Comparison of ENCODE assay signal across 26 mouse cellular contexts in the genomic region with DNA sequence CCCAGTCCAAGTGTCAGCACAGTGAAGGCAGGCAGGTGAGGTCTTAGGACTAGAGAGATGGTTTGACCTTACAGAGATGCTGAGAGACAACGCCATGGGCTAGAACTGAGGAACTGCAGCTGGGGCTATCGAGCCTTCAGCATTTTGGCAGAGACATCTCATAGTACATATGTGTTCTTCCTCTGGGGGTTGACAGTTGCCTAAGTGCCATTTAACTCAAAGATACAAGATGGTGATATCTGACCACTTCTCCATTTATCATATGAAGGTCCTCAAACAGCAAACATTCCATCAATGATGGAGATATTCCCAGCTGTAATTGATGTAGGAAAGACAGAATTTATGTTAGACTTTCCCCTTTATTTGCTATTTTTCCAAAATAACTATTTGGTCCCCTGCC. TPM values are rescaled to one million over a fixed set of nuclear protein-coding genes. Genes with fewer than 3 reads are reported as not detected.
A peak's percentile ranks its signal among the peaks of the same experiment; 100 is the strongest.
DNase-seq lines count a peak whose midpoint lies in the region; ATAC-seq and TF ChIP-seq lines count a peak whose summit lies in the region.
"Had no signal": no experiment of that assay in that cellular context is flagged by ENCODE, and none has a peak within 500 bp of the region (broad histone marks: within the 10 kb centered on the region; RNA-seq: fewer than 3 reads in every experiment).

No protein-coding gene starts in this region.

- no peak for TF ChIP-seq EP300 in CH12.LX (IDR thresholded peaks at IDR 0.05; ENCODE audit: low read length)

- dilution Hi-C loops in CH12.LX (cut with MboI; ENCODE audit: extremely low pct_ligation_motif_present, extremely low pct_unique_long_range_greater_than_20kb, low sequenced_read_pairs), result no loop called here

- H3K9me3 ChIP-seq in CH12.LX (replicated peaks; ENCODE audit: low read length), result no peaks in the 10 kb centered on the region
- H3K9me3 ChIP-seq: forebrain, embryonic 10.5 days; forebrain, embryonic 13.5 days; G1E; hindbrain, embryonic 12.5 days; intestine, embryonic 15.5 days had no signal

- TF ChIP-seq POLR2A in CH12.LX (IDR thresholded peaks at IDR 0.05; ENCODE audit: low read depth, low read length), result no peak

- H3K27me3 ChIP-seq in CH12.LX (replicated peaks), result no peaks in the 10 kb centered on the region
- H3K27me3 ChIP-seq: forebrain, embryonic 13.5 days; hindbrain, embryonic 12.5 days; intestine, embryonic 15.5 days; Patski had no signal

- no peak for DNase-seq in layer of hippocampus, adult 2 months (ENCODE audit: low spot score in 2 of 2)
- DNase-seq in layer of hippocampus, adult 8-10 months (ENCODE audit: low spot score in 2 of 2), result no peak
- DNase-seq in 416B (ENCODE audit: low read depth), result peak; percentile 24
- no peak for DNase-seq in CH12.LX (ENCODE audit: extremely low read depth)
- DNase-seq in spleen, adult 18-20 months, result no peak
- DNase-seq in thymus, postnatal 0 days (ENCODE audit: low spot score), result no peak
- DNase-seq in layer of hippocampus, adult 9-10 months (ENCODE audit: low spot score), result no peak
- DNase-seq: heart, adult 11 months had no signal

- H3K4me2 ChIP-seq in CH12.LX (ENCODE audit: insufficient read depth, low read depth, poor library complexity, severe bottlenecking), result no peak overlapping the region
- H3K4me2 ChIP-seq: forebrain, embryonic 13.5 days; heart, embryonic 11.5 days; hindbrain, embryonic 12.5 days; intestine, embryonic 15.5 days had no signal

- no peak overlapping the region for H3K4me3 ChIP-seq in layer of hippocampus, adult 2 months
- H3K4me3 ChIP-seq in CH12.LX (replicated peaks in 1 of 3; ENCODE audit: low read depth in 2 of 3, low read length in 2 of 3, poor library complexity in 1 of 3), result no peak overlapping the region
- H3K4me3 ChIP-seq: forebrain, embryonic 10.5 days; forebrain, embryonic 13.5 days; hindbrain, embryonic 12.5 days; intestine, embryonic 15.5 days had no signal

- 0 out of 2 replicates have a peak, but pooled peaks have one; percentile 7 for ATAC-seq in common myeloid progenitor, adult 5-6 weeks (replicated peaks; ENCODE audit: low read depth, poor library complexity, severe bottlenecking)
- ATAC-seq: forebrain, embryonic 13.5 days; forebrain, embryonic 16.5 days; hindbrain, embryonic 16.5 days; intestine, embryonic 15.5 days had no signal

- H3K27ac ChIP-seq in layer of hippocampus, adult 2 months, result peak overlapping the region; percentile 11
- peak overlapping the region; percentile 21; the same call in 1 of the 2 replicates for H3K27ac ChIP-seq in CH12.LX (ENCODE audit: insufficient read depth, low read depth)
- H3K27ac ChIP-seq: forebrain, embryonic 10.5 days; forebrain, embryonic 13.5 days; hindbrain, embryonic 12.5 days; intestine, embryonic 15.5 days had no signal

- no peak for TF ChIP-seq CTCF in layer of hippocampus, adult 2 months (conservative IDR thresholded peaks at IDR 0.05)
- TF ChIP-seq CTCF in CH12.LX (conservative IDR thresholded peaks at IDR 0.05 in 1 of 2, IDR thresholded peaks at IDR 0.05 in 1 of 2; ENCODE audit: low read depth in 2 of 2, low read length in 2 of 2), result no peak

- in situ Hi-C loops in CH12.LX (cut with MboI; ENCODE audit: low pct_ligation_motif_present, low pct_unique_long_range_greater_than_20kb, low sequenced_read_pairs), result no loop called here

- peaks cover 36 to 58% of the 10 kb centered on the region in 2 experiments for H3K36me3 ChIP-seq in CH12.LX (replicated peaks in 1 of 2; ENCODE audit: control insufficient read depth in 1 of 2, insufficient read depth in 1 of 2, low read length in 1 of 2)

- no peaks in the 10 kb centered on the region; the same call in none of the 2 replicates for H3K79me2 ChIP-seq in CH12.LX (replicated peaks; ENCODE audit: control insufficient read depth, extremely low read depth, insufficient read depth, poor library complexity, severe bottlenecking)

- no peak for TF ChIP-seq RAD21 in CH12.LX (IDR thresholded peaks at IDR 0.05; ENCODE audit: low read depth, low read length)

- H3K4me1 ChIP-seq in CH12.LX (ENCODE audit: control insufficient read depth in 1 of 2, insufficient read depth in 2 of 2), result peaks cover 26 to 84% of the 10 kb centered on the region in 2 experiments
- H3K4me1 ChIP-seq: forebrain, embryonic 10.5 days; forebrain, embryonic 13.5 days; hindbrain, embryonic 12.5 days; intestine, embryonic 15.5 days had no signal

- H3K9ac ChIP-seq in CH12.LX (ENCODE audit: insufficient read depth, low read depth), result no peak overlapping the region
- H3K9ac ChIP-seq: forebrain, embryonic 13.5 days; hindbrain, embryonic 12.5 days; intestine, embryonic 15.5 days had no signal

TF ChIP-seq in CH12.LX, 34 proteins besides CTCF, POLR2A, EP300 and RAD21:
- TF ChIP-seq SMC3 (IDR thresholded peaks at IDR 0.05; ENCODE audit: low read depth, low read length) (no peak), ETS1 (conservative IDR thresholded peaks at IDR 0.05; ENCODE audit: low read depth, low read length) (no peak), USF1 (IDR thresholded peaks at IDR 0.05; ENCODE audit: low read depth, low read length) (no peak), E2F4 (IDR thresholded peaks at IDR 0.05; ENCODE audit: insufficient replicate concordance, low read depth, low read length) (no peak)
TF ChIP-seq in CH12.LX: peak in this region for 0.

RNA-seq across cellular contexts. Expression of a gene that starts 43.6 kb away (rescaled TPM):
- total RNA-seq in layer of hippocampus, adult 2 months (2021), result 1 to 10 TPM; 4.4 to 5.7 TPM
- total RNA-seq in layer of hippocampus, adult 8-10 months (2022), result 1 to 10 TPM; 5.3 to 7.8 (median 6.2) TPM
- 0.34 and 0.42 TPM in 2 replicates for total RNA-seq in CH12.LX (2012; rRNA removed)
- total RNA-seq in CH12.LX (2014; rRNA removed), result not detected in 2 replicates
- polyA plus RNA-seq in CH12.LX (2012; ENCODE audit: insufficient read length, low read depth), result 0.11 TPM in 1 of 2 replicates, not detected in the other
- total RNA-seq in common myeloid progenitor, adult 5-6 weeks (2017), result 0.59 TPM in 1 of 2 replicates, not detected in the other
- not detected in 2 replicates for polyA plus RNA-seq in thymus, postnatal 0 days (2015; fragmentation: Nextera tagmentation; extraction: Ambion mirVana)
- total RNA-seq: adrenal gland, adult 18-20 months; adrenal gland, postnatal 36 days; G1E; heart, postnatal 25 days had no signal
- polyA plus RNA-seq: forebrain, embryonic 10.5 days; forebrain, embryonic 13.5 days; G1E; Patski had no signal

RNA-seq across cellular contexts. Expression of a gene that starts 55.2 kb away (rescaled TPM):
- not detected for total RNA-seq in layer of hippocampus, adult 2 months (2021)
- not detected for total RNA-seq in layer of hippocampus, adult 8-10 months (2022)
- total RNA-seq in CH12.LX (2012; rRNA removed) (not detected in 2 replicates), CH12.LX (2014; rRNA removed) (not detected in 2 replicates)
- polyA plus RNA-seq in CH12.LX (2012; ENCODE audit: insufficient read length, low read depth), result not detected in 2 replicates
- total RNA-seq in common myeloid progenitor, adult 5-6 weeks (2017), result not detected in 2 replicates
- polyA plus RNA-seq in thymus, postnatal 0 days (2015; fragmentation: Nextera tagmentation; extraction: Ambion mirVana), result 0.09 TPM in 1 of 2 replicates, not detected in the other
- total RNA-seq: adrenal gland, adult 18-20 months; adrenal gland, postnatal 10 days; adrenal gland, postnatal 36 days; heart, adult 8-10 months; heart, postnatal 25 days; hematopoietic stem cell, adult 5-6 weeks had no signal
- polyA plus RNA-seq: forebrain, embryonic 10.5 days; forebrain, embryonic 13.5 days; forebrain, embryonic 16.5 days; G1E; heart, embryonic 11.5 days; heart, embryonic 14.5 days; heart, postnatal 0 days; hindbrain, embryonic 12.5 days; hindbrain, embryonic 16.5 days; intestine, embryonic 15.5 days had no signal

RNA-seq across cellular contexts. Expression of a gene that starts 56.3 kb away (rescaled TPM):
- 100 to 1,000 TPM; 107 to 108 TPM for total RNA-seq in layer of hippocampus, adult 2 months (2021)
- 100 to 1,000 TPM; 108 to 114 (median 109) TPM for total RNA-seq in layer of hippocampus, adult 8-10 months (2022)
- total RNA-seq in CH12.LX (2012; rRNA removed), result 26.8 and 30.0 TPM in 2 replicates
- total RNA-seq in CH12.LX (2014; rRNA removed), result 25.6 and 26.5 TPM in 2 replicates
- 38.3 and 40.7 TPM in 2 replicates for polyA plus RNA-seq in CH12.LX (2012; ENCODE audit: insufficient read length, low read depth)
- 35.7 and 40.4 TPM in 2 replicates for total RNA-seq in common myeloid progenitor, adult 5-6 weeks (2017)
- 80.0 and 80.8 TPM in 2 replicates for polyA plus RNA-seq in thymus, postnatal 0 days (2015; fragmentation: Nextera tagmentation; extraction: Ambion mirVana)

RNA-seq across cellular contexts. Expression of a gene that starts 57.2 kb away (rescaled TPM):
- total RNA-seq in layer of hippocampus, adult 2 months (2021), result 10 to 100 TPM; 46.9 to 50.4 TPM
- 10 to 100 TPM; 41.1 to 55.7 (median 46.3) TPM for total RNA-seq in layer of hippocampus, adult 8-10 months (2022)
- total RNA-seq in CH12.LX (2012; rRNA removed) (53.1 and 64.4 TPM in 2 replicates), CH12.LX (2014; rRNA removed) (50.9 and 51.4 TPM in 2 replicates)
- 77.5 and 78.3 TPM in 2 replicates for polyA plus RNA-seq in CH12.LX (2012; ENCODE audit: insufficient read length, low read depth)
- 132 and 208 TPM in 2 replicates for total RNA-seq in common myeloid progenitor, adult 5-6 weeks (2017)
- polyA plus RNA-seq in thymus, postnatal 0 days (2015; fragmentation: Nextera tagmentation; extraction: Ambion mirVana), result 67.8 and 68.4 TPM in 2 replicates
